Mouse (Mus musculus) embryo, embryonic 9.5 days (tissue): Measurements from ENCODE around the gene Lysmd1.
A peak's percentile ranks its signal among the peaks of the same experiment; 100 is the strongest.
"Not testable (repeated sequence)": the region's sequence is repeated elsewhere in the genome, so short reads cannot be mapped to it uniquely, and the experiment has no call there.

ENCODE experiments used
- DNase-seq: peaks from one replicate; pipeline ENCODE4 v3.0.0-alpha.2; 2017; ENCODE audit errors: extremely low spot score

Gene Lysmd1

DNA sequence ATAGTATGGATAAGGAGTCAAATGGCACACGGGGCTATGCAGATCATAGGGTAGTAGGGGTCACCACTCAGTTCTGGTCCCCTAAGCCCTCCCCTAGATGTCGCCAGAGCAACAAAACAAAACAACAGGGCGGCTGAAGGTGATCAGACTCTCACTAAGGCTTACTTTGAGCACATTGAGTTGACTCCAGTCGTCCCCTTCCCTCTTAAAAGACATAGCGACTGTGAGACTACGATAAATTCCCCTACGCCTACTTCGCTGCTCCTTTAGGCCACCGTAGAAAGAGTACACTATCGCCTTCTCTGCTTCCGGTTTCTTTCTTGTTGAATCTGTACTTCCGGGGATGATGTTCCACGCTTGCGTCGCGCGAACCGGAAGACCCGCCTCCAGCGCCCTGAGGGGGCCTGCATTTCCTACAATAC lies at the start of gene Lysmd1, which contains the start of gene Scnm1:
Lysmd1 (plus strand) TSS at position 409 of the 422 bp plus-strand sequence.
Scnm1 (minus strand) TSS at position 332 of the 422 bp plus-strand sequence.
- peak; percentile 87 for DNase-seq

DNA sequence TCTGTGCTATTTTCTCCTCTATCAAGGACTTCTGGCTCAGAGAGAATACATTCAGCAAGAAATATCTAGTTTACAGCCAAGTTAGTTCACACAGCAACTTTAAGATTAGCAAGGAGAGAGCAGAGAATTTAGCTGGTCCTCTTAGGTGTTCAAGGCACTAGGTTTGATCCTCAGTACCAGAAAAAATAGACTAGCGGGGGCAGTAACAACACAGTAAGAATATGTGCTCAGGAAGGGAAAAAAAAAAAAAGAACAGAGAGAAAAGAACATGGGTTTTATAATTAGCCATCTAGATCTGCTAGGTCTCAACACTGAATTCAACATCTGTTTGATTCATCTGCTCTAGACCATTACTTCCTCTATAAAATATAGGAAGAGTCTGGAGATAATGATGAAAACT lies 45.8 kb upstream of the Lysmd1 start:
- no peak for DNase-seq

DNA sequence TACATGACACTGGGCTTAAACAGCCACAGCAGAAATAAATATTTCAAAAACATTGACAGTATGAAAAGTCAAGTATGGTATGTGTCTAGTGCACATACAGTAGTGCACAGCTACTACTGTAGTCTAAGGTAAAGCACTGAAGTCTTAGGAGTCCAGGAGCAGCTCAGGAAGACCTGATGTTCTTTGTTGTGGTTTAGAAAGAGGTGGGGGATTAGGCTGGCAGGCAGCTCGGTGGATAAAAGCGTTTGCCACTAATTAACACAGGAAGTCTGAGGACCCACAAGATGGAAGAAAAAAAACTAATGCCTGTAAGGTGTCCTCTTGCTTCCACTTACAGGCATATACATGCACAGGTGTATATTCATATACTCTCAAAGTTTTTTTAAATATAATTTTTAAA lies 33.0 kb upstream of the Lysmd1 start:
- no peak for DNase-seq

DNA sequence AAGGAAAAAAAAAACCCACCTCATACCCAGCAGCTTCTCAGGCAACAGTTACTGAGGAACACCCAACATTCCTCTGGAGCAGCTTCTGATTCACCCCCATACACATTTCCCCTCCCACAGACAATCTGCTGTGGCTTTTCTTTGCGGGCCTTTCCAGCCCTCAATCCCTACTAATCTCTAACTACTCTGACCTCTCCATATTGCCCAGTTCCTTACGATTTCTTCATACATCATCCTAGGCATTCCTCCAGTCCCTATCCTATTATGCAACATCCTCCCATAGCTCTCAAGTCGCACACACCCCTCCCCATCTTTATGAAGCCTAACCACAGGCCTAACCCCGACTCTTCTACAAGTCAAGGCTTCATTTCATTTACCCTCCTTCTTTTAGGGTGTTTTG lies 28.8 kb upstream of the Lysmd1 start:
- DNase-seq: no peak

DNA sequence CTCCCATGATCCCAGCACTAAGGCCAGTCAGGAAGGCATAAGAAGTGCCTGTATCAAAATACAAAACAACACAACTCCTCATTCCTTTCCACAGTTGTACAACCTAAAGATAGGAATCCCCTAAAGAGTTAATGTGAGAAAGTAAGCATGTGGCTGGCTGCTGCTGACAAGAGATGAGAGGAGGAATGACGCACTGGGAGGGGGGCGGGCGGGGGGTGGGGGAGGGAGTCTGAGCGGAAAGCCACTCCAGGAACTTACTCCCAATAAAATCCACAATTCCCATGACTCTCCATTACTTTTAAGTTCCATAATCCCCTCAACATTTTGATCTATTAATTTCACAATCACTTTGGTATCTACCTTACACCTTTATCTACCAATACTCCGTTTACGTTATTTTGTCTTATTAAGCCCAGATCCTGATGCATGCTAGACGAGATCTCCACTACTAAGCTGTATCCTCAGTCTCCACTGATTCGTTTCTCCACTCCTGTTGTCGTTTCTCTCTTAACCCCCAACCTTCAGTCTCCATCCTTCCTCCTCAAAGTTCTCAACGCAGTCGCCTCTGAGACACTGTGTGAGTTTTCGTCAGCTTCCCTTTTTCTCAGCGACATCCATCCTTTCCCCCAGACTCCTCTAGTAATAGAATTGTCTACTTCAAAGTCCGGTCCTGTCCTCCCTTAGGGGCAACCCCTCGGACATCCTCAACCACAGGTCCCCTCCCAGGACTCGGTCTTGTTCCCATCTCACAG lies 28.1 kb upstream of the Lysmd1 start:
- DNase-seq: no peak

DNA sequence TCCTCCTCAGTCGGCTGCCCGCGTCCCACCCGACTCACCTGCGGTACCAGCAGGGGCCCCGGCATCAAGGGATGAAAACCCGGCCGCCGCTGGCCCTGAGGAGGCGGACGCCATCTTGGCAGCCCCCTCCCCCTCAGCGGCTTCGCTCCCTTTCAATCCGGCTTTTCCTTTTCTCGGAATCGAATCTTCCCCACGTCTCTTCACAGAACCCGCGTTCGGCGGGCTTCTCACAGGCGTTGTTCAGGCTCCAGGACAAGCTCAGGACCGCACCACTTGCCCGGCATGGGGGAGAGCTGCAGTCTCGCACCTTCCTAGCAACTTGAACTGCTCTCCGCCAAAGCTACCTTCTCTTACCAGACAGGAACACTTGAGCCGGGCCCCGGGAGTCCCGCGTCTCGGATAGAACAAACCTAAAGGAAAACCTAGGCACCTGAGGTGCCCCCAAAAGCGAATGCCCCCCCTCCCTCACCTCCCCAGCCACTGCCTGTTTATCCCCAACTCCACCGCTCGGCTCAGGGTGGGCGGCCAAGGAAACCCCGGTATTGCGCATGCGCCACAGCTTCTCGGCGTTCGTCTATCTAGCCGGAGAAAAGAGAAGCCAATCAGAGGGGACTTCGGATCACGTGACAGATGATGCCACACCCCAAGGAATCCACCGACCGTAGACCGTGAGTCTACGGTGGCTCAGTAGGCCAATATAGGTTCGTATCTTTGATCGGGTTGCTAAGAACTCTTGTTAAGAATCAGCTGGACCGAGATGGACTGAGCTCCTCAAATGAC lies 27.4 kb upstream of the Lysmd1 start, which contains the start of gene Pip5k1a:
Pip5k1a (minus strand) TSS at position 593 of the 780 bp plus-strand sequence.
- peak; percentile 96 for DNase-seq

- not testable (repeated sequence) for DNase-seq
Measured at GRCm38 (mm10) chr3:95107308-95107707, 26.6 kb upstream of the Lysmd1 start.

DNA sequence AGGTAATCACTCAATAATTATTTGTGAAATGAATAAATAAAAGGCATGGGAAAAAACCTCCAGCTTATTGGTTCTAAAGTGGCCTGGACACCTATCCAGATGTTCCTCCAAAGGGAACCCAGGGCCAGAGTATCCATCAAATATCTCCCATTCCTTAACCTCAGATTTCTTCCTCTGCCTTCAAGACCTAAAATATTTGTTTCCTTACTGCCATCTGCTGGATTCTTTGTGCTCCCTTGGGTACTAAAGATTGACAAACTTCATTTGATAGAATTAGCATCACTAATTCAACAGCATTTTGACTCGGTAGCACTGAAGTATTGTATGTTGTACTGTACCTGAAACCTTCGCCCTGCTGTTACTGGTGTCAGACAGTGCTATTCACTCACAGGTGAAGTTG lies 26.0 kb upstream of the Lysmd1 start:
- no peak for DNase-seq

- DNase-seq: peak; percentile 92
Measured at GRCm38 (mm10) chr3:95110911-95111726, 22.8 kb upstream of the Lysmd1 start, which contains the start of gene Vps72. Gene Vps72 (plus strand): TSS chr3:95111022.

DNA sequence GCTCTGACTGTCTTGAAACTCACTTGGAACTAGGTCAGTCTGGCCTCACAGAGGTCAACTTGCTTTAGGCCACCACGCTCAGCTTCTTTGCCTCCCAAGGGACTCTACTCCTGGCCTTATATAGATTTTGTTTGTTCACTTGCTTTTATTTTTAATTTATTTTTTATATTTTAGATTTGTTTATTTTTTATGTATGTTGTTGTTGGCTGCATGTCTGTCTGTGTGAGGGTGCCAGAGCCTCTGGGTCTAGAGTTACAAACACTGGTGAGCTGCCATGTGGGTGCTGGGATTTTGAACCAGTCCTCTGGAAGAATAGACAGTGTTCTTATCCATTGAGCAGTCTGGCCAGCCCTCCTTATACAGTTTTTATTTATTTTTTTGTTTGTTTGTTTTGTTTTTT lies 21.1 kb upstream of the Lysmd1 start:
- no peak for DNase-seq

- no peak for DNase-seq
Measured at GRCm38 (mm10) chr3:95117751-95118150, 16.1 kb upstream of the Lysmd1 start.

- no peak for DNase-seq
Measured at GRCm38 (mm10) chr3:95121580-95121979, 12.3 kb upstream of the Lysmd1 start.

- no peak for DNase-seq
Measured at GRCm38 (mm10) chr3:95124246-95124645, 9.6 kb upstream of the Lysmd1 start, which contains the start of gene Tmod4. Gene Tmod4 (plus strand): TSS chr3:95124476.

DNA sequence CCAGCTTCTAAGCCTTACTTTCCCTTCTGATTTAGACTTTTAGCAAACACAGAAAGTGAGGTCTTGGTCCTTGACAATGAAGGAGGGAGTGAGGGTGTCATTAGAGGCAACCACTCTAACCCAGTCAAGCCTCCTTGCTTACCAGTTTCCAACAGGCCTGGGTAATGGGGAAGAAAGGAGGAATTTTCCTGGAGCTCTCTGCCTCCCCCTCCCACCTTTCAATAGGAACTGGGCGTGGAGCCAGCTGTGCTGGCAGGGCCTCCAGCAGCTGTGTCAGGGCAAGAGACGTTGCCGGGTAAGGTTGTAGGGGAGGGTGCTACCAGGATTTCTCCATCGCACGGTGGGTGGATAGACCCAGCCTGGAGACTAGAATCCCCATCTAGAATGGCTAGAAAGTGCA lies 8.9 kb upstream of the Lysmd1 start:
- DNase-seq: no peak

DNA sequence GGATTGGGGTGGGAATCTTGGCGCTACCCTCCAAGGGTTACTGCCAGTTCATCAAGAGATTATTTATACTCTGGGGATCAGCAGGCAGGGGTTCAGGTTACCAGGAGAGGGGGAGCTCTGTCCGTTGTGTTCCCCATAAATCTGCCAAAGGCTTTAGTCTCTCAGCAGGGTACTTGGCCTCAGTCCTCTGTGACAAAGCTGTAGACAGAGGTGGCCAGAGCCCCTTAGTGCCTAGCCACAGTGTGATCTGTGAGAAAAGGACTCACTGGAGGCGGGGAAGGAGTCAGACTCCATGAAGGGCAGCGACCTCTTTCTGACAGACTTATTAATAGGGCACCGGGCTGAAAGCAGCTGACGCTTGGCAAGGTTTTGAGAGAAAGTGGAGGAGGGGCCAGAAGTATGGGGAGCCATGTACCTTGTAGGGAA lies 4.6 kb upstream of the Lysmd1 start:
- no peak for DNase-seq

DNA sequence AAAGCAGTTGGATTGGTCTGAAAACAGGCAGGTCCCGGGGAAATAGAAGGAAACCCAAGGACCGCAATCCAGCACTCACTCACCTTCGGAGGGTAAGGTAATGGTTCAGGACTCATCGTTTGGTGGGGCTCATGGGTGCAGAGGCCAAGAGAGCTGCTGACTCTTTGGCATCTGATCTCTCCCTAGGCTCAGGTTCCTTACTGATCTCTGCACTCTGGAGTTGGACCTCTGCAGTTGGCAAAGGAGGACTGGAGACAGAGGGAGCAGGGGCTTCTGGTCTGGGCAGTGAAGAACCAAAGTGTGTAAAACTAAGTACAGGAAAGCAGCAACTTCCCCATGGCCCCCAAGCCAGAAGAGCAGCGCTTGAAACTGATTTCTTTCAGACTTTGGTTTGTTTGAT lies 3.8 kb upstream of the Lysmd1 start:
- no peak for DNase-seq

GRCm38 (mm10) chr3:95132389-95132788 lies 1.5 kb upstream of the Lysmd1 start:
- not testable (repeated sequence) for DNase-seq

DNA sequence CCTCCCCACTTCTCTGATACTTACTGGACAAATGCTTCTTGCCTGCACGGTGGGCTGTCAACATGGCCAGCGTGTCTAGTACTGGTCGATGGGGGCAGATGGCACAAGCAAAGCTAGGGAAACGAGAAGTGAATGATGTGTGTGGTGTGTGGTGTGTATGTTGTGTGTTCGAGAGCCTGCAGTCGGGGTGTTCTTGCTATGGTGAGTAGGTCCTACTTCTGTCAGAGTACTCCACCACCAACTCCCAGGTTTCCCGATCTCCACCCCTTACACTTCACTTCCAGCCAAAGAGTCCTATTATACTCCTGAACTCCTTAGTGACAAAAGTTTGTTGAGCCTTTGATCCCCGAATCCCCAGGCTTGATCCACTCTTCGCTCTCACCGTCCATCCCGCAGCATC lies 712 bp upstream of the Lysmd1 start:
- no peak for DNase-seq

DNA sequence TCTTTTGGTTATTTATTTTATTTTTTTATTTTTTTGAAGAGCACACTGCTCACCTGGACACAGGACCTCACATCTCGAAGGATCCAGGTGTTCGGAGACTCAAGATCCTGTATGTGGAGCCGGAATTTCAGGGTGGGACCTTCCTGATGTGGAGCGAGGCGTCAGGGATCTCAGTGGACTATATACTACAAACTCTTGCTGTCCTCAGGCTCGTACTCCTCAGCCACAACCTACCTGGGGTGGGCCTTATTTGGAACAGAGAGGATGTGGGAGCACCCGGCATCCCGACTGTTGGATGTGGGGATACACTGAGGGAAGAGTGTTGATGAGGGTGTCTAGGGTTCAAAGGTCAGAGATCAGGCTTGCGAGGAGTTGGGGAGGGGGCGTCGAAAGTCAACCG lies 245 bp downstream of the Lysmd1 start:
- DNase-seq: not testable (repeated sequence)

DNA sequence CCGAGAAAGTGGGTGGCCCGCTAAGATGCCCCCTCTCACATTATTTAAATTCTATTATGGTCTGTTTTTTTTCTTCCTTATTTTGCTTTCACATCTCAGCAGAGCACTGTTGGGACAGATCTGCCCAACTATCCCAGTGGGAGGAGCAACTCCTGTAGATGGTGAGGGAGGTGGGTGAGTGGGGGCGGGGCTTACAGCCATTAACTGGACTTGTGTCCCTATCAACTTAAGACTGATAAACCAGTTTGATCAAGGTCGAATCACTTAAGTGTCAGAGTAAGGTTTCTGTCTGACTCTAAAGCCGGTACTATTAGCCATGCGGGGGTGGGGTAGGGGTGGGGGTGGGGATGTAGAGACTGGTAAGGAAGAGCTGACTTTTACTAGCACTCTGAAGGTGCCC lies 1.1 kb downstream of the Lysmd1 start:
- DNase-seq: no peak

DNA sequence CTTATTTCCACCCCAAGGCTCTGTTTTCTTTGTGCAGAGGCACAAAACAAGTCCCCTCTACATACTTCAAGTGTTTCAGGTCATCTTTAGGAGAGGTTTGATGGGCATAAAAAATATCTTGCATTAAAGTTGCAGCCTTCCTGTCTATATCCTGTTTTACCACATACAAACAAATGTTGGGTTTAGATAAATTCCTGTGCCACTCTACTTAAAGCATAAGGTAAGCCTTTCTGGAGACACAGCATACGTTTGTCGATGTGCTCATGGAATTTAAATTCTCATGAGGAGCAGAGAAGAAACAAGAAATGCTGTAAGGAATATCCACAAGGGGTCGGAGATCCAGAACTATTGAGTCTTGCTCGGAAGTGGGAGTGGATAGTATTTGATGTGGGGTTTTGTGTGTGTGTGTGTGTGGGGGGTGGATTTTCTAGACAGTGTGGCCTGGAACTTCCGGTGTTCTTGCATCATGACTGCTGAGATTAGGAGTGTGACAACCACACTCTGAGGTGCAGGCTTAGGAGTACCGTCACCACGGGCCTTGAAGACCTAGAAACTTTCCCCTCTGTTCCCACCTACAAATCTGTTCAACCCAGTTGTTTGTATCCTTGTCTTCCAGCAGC lies 1.7 kb downstream of the Lysmd1 start:
- no peak for DNase-seq
